ENCODE assay signal across 8 mouse cellular contexts in genomic region chr2:4252541-4253291, GRCm38 (mm10).
A peak's percentile ranks its signal among the peaks of the same experiment; 100 is the strongest.
DNase-seq lines count a peak whose midpoint lies in the region; ATAC-seq and TF ChIP-seq lines count a peak whose summit lies in the region.

No protein-coding gene starts in this region.

- peak overlapping the region; percentile 25 for H3K4me2 ChIP-seq in kidney, embryonic 15.5 days
- H3K4me2 ChIP-seq in forebrain, postnatal 0 days (ENCODE audit: low read depth) = no peak overlapping the region

- 41% methylated on average over 9 of the region's 9 CpGs for WGBS in kidney, embryonic 15.5 days
- WGBS in forebrain, postnatal 0 days = 28% methylated on average over 9 of the region's 9 CpGs
- 14% methylated on average over 9 of the region's 9 CpGs for WGBS in olfactory bulb, adult 2 months

- no peaks in the 10 kb centered on the region for H3K36me3 ChIP-seq in kidney, embryonic 15.5 days
- H3K36me3 ChIP-seq in forebrain, postnatal 0 days (ENCODE audit: insufficient read depth) = no peaks in the 10 kb centered on the region

- no peaks in the 10 kb centered on the region for H3K9me3 ChIP-seq in kidney, embryonic 15.5 days (replicated peaks)
- H3K9me3 ChIP-seq in forebrain, postnatal 0 days (ENCODE audit: low read length) = no peaks in the 10 kb centered on the region

- H3K4me3 ChIP-seq in kidney, embryonic 15.5 days (replicated peaks) = no peak overlapping the region
- no peak overlapping the region for H3K4me3 ChIP-seq in forebrain, postnatal 0 days (ENCODE audit: low read depth, low read length)
- no peak overlapping the region for H3K4me3 ChIP-seq in olfactory bulb, adult 2 months (ENCODE audit: insufficient read depth, low read depth, low read length)

- peak overlapping the region; percentile 62 for H3K27ac ChIP-seq in kidney, embryonic 15.5 days
- H3K27ac ChIP-seq in forebrain, postnatal 0 days (ENCODE audit: low read depth, low read length) = peak overlapping the region; percentile 64
- H3K27ac ChIP-seq in olfactory bulb, adult 2 months (ENCODE audit: insufficient read depth, low read depth, low read length) = peak overlapping the region; percentile 59

- no peak for DNase-seq in kidney, postnatal 25 days
- peak; percentile 33 for DNase-seq in forebrain, postnatal 0 days
- DNase-seq in kidney, postnatal 14 days = peak; percentile 8
- no peak for DNase-seq in cerebellum, adult 9-11 months
- no peak for DNase-seq in spleen, adult 12 weeks (ENCODE audit: low spot score)
- no peak for DNase-seq in right cerebral cortex, postnatal 14 days

- no peak for TF ChIP-seq CTCF in forebrain, postnatal 0 days (IDR thresholded peaks at IDR 0.05; ENCODE audit: low read depth)
- no peak for TF ChIP-seq CTCF in olfactory bulb, adult 2 months (IDR thresholded peaks at IDR 0.05; ENCODE audit: insufficient read depth, low read depth, low read length)

- peaks cover 16% of the 10 kb centered on the region for H3K4me1 ChIP-seq in kidney, embryonic 15.5 days
- peaks cover 12% of the 10 kb centered on the region; the same call in 1 of the 2 replicates for H3K4me1 ChIP-seq in forebrain, postnatal 0 days (ENCODE audit: insufficient read depth)
- peaks cover 8% of the 10 kb centered on the region; the same call in 1 of the 2 replicates for H3K4me1 ChIP-seq in olfactory bulb, adult 2 months (ENCODE audit: control insufficient read depth, insufficient read depth, low read length)

- no peak for TF ChIP-seq POLR2A in olfactory bulb, adult 2 months (IDR thresholded peaks at IDR 0.05; ENCODE audit: insufficient read depth, low read depth, low read length)

- H3K27me3 ChIP-seq in kidney, embryonic 15.5 days = no peaks in the 10 kb centered on the region
- no peaks in the 10 kb centered on the region for H3K27me3 ChIP-seq in forebrain, postnatal 0 days (ENCODE audit: insufficient read depth, low read length)

- no peak for ATAC-seq in kidney, embryonic 15.5 days (replicated peaks; ENCODE audit: low FRiP score)
- peak; percentile 50 for ATAC-seq in forebrain, postnatal 0 days

- no peak overlapping the region for H3K9ac ChIP-seq in kidney, embryonic 15.5 days
- H3K9ac ChIP-seq in forebrain, postnatal 0 days = no peak overlapping the region

Comparison
In these comparisons a context has a peak if more than half of its experiments do, and no peak if none do; other contexts are left out.
1. DNase-seq: peak in forebrain, postnatal 0 days (single experiment) and kidney, postnatal 14 days (single experiment); none in kidney, postnatal 25 days (0 of 2), cerebellum, adult 9-11 months (single experiment), spleen, adult 12 weeks (single experiment) and right cerebral cortex, postnatal 14 days (single experiment).
2. Peak in every context shown above with its lines, with median percentiles within 50 percentile points of each other: H3K27ac ChIP-seq.